Mouse (Mus musculus) kidney, postnatal 10 days (tissue): Measurements from ENCODE around the gene 8030411F24Rik.
A peak's percentile ranks its signal among the peaks of the same experiment; 100 is the strongest.
"Not testable (repeated sequence)": the region's sequence is repeated elsewhere in the genome, so short reads cannot be mapped to it uniquely, and the experiment has no call there.

Source experiments
- DNase-seq: peaks from one replicate; pipeline ENCODE4 v3.0.0; 2021; ENCODE audit warnings: mixed read lengths

Gene 8030411F24Rik

GRCm38 (mm10) chr2:148781709-148782108 lies at the start of gene 8030411F24Rik:
Gene 8030411F24Rik, plus strand, starts transcription at chr2:148782009.
- DNase-seq: no peak

- peak; percentile 95 for DNase-seq
Observed at GRCm38 (mm10) chr2:148732327-148733000, 49.3 kb upstream of the 8030411F24Rik start, which contains the start of gene Napb. Gene Napb, minus strand, starts transcription at chr2:148732467.

GRCm38 (mm10) chr2:148743001-148743400 lies 38.8 kb upstream of the 8030411F24Rik start:
- peak; percentile 12 for DNase-seq

- DNase-seq: no peak
Observed at GRCm38 (mm10) chr2:148743846-148744407, 37.9 kb upstream of the 8030411F24Rik start.

- DNase-seq: no peak
Observed at GRCm38 (mm10) chr2:148750058-148750457, 31.8 kb upstream of the 8030411F24Rik start, which contains the start of gene Cstl1. Gene Cstl1, plus strand, starts transcription at chr2:148750358.

GRCm38 (mm10) chr2:148751893-148752813 lies 29.7 kb upstream of the 8030411F24Rik start:
- DNase-seq: peak; percentile 82

- no peak for DNase-seq
Observed at GRCm38 (mm10) chr2:148754310-148754846, 27.4 kb upstream of the 8030411F24Rik start.

- no peak for DNase-seq
Observed at GRCm38 (mm10) chr2:148763648-148764388, 18.0 kb upstream of the 8030411F24Rik start.

- DNase-seq: not testable (repeated sequence)
Observed at GRCm38 (mm10) chr2:148771397-148771796, 10.4 kb upstream of the 8030411F24Rik start, which contains the start of gene Cst11. Gene Cst11, minus strand, starts transcription at chr2:148771497.

- no peak for DNase-seq
Observed at GRCm38 (mm10) chr2:148789142-148789541, 7.3 kb downstream of the 8030411F24Rik start, which contains the start of gene Cst12. Gene Cst12, plus strand, starts transcription at chr2:148789361.

- no peak for DNase-seq
Observed at GRCm38 (mm10) chr2:148798485-148798884, 16.7 kb downstream of the 8030411F24Rik start, which contains the start of gene Cst8. Gene Cst8, plus strand, starts transcription at chr2:148798785.

GRCm38 (mm10) chr2:148801491-148801921 lies 19.7 kb downstream of the 8030411F24Rik start:
- DNase-seq: peak; percentile 6

GRCm38 (mm10) chr2:148806696-148807095 lies 24.9 kb downstream of the 8030411F24Rik start:
- no peak for DNase-seq

- no peak for DNase-seq
Observed at GRCm38 (mm10) chr2:148819909-148820308, 38.1 kb downstream of the 8030411F24Rik start, which contains the start of gene Cst13. Gene Cst13, plus strand, starts transcription at chr2:148820081.

- no peak for DNase-seq
Observed at GRCm38 (mm10) chr2:148825986-148826385, 44.2 kb downstream of the 8030411F24Rik start.

GRCm38 (mm10) chr2:148834912-148835311 lies 53.1 kb downstream of the 8030411F24Rik start, which contains the start of gene Cst9:
Gene Cst9, plus strand, starts transcription at chr2:148835147.
- no peak for DNase-seq
